Mouse (Mus musculus): ENCODE data around the gene Klc1.

GRCm38 (mm10) chr12:111787015-111787414, 28.4 kb downstream of the Klc1 start:
- TF ChIP-seq CTCF (IDR thresholded peaks at IDR 0.05; ENCODE audit: low read depth, low read length) (no peak), POLR2A (IDR thresholded peaks at IDR 0.05; ENCODE audit: extremely low read depth, insufficient read depth, low read length) (no peak)

Measured in liver, adult 2 months (tissue).